Mouse (Mus musculus): Measurements from ENCODE around the gene Clspn.

DNA sequence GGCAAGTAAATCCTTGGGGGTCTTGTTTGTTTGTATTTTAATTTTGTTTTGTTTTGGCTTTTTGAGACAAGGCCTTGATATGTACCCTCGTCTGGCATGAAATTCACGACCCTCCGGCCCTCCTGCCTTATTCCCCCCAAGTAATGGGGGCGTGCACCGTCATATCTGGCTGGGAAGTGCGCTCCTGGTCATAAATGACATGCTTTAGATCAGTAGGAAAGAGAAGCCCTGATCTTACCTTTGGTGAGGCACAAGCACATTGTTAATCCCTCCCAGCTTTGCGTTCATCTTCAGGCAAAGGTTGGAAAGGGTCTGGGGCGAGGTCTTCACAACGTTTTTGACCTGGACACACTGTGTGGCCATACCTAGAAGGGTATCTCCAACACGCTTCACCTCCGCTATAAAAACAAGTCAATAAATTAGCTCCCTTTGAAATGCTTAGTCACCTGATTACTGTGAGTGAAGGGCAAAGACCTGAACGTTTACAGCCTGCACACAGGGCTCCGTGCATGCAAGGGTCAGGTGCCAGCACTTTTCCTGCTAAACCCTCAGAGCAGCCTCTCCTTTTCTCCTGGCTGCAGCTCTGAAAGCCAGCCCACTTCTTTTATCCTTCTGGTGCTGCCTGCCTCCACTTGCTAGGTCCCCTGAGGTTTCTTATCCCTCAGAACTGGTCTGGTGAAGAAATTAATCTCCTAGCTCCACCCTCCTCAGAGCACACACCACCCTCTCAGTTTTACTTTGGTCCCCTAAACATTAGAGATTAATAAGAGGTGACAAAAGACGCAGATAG, 48.4 kb upstream of the Clspn start:
- TF ChIP-seq POLR2A (IDR thresholded peaks at IDR 0.05; ENCODE audit: borderline replicate concordance, extremely low read depth, low read depth, low read length) (no peak), CTCF (IDR thresholded peaks at IDR 0.05; ENCODE audit: insufficient read depth, low read length) (no peak)
